Mouse (Mus musculus): ENCODE results near the gene Manba.

Gene Manba

GRCm38 (mm10) chr3:135586060-135586459 lies 100.6 kb downstream of the Manba start:
- no peak for DNase-seq

DNA sequence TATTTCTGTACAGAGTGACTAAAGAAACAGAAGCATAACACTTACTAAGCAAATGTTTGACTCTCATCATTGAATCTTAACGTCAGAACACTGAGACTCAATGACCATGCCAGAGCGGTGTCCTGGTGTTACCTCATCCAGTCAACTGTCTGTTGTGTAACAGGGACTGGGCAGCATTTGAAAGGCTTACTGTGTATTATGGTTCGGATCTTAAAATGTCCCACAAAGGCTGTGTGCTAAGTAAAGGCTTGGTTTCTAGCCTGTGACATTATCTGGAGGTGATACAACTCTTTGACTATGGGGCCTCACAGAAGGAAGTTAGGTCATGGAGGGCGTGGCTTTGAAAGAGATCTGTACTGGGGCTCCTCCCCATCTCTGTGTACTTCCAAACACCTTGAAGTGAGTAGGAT lies 101.1 kb downstream of the Manba start:
- no peak for DNase-seq

GRCm38 (mm10) chr3:135590471-135590870 lies 105.1 kb downstream of the Manba start:
- no peak for DNase-seq

DNA sequence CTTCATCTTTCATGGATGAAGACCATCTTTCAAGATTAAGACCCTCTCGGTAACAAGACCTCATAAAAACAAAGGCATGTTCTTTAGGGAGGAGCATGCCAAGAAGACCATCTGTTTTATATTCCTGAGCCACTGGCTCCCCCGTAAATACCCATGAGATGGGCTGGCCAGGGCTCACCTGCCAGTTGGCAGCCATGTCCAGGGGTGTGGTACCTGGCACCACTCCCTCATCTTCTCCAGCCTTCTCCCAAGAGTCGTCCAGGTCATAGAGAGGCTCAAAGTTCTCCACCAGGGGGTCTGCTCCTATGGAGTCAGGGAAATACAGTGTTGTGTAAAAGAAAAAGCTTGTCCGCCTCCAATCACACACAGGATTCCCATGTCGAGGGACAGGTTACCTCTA lies 106.0 kb downstream of the Manba start:
- no peak for DNase-seq

GRCm38 (mm10) chr3:135592011-135592410 lies 106.6 kb downstream of the Manba start:
- DNase-seq = no peak

- DNase-seq = peak; percentile 51 to 53
Measured at GRCm38 (mm10) chr3:135594238-135594917, 109.0 kb downstream of the Manba start.

- DNase-seq = no peak
Measured at GRCm38 (mm10) chr3:135597014-135597413, 111.6 kb downstream of the Manba start.

DNA sequence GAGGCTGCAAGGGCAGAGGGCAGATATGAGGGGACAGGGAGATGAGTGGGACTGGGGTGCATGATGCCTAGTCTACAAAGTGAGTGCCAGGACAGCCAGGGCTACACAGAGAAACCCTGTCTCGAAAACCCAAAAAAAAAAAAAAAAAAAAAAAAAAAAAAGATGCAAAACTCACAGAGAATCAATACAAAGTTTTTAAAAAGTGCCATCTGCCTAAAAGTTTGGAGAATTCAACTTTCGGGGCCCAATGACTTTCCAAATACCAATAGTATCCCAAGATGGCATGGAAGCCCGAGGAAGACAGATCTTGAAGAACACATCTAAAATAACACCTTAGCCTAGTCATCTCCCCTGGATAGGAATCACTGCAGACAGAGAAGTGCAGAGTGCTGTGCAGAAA lies 112.9 kb downstream of the Manba start:
- DNase-seq = no peak

DNA sequence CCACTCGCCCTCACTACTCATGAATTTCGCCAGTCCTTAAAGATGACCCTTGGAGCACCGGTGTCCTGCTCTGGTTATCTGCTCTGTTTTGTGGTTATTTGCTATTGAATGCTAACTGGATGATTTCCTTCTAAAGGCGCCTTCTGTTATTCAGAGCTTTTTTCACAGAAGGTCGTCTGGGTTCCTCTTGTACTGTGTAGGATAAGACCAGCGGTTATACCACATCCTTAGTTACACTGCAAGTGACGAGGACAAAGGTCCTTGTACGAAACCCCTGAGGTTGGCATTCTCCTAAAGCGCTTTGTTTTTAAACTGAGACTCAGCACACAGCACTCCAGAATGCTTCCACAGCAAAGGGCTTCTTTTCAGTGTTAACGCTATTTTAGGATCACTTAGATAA lies 117.3 kb downstream of the Manba start:
- no peak for DNase-seq

DNA sequence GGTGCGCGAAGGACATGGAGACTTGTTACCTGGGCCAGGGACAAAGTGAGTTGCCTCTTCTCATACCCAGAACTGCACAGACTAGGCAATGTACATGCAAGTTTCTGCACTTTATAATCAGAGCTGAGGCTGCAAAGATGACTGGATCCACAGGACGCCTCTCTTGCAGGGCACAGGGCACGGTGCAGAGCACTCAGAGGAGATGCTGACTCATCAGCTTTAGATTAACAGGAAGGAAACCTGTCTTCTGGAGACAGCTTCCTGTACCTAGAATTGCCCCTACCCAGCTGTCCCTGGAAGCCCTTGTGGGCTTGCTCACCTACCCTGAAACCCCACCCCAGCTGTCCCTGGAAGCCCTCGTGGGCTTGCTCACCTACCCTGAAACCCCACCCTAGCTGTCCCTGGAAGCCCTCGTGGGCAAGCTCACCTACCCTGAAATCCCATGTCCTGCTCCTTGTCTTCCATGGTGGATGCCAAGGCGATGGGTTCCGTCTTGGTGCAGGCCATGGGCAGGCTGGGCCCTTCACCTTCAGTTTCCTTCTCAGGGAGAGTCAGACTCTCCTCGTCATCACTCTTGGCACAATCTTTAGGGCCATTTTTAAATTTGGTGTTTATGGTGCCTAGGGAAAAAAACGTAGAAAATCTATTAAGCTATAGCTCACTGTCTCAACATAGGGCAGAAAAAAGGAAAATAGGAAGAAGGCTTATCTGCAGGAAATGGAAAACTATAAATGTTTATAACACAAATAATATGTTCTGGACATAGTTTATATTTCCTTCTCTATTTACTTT lies 119.4 kb downstream of the Manba start:
- no peak for DNase-seq

DNA sequence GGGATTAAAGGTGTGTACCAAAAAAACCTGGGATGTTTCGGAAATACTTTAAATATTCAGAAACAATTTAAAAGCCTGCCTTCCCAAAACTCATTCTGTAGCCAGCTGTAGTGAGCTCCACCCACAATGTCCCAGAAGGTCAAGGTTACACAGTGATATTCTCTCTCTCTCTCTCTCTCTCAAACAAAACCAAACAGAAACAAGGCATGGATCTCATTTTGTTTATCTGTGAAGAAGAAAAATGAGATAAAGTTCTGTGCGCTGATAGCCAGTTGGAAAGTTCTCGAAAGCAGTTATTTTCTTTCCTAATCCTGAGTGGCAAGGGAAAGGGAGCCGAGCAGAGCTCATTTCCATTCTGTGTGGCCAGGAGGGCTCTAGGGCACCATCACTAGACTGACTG lies 120.1 kb downstream of the Manba start:
- no peak for DNase-seq

DNA sequence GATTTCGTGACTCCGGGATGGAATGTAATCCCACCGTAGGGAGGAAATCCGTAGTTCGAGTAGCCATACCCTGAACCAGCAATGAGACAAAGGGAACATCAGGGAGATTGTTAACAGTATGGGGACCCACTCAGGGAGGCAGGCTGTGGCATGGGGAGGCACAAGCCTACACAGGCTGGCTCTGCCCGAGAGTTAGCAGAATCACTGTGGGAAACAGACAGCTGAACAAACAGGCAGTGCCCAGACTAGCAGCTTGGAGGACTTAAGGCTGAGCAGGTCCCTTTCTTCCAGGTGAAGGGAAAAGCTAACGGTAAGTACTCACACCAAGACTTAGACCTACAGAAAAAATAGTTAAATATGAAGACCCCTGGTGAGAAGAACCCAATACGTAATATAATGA lies 121.2 kb downstream of the Manba start:
- no peak for DNase-seq

- DNase-seq = peak in 1 of 2 experiments; percentile 28
Measured at GRCm38 (mm10) chr3:135607021-135607420, 121.6 kb downstream of the Manba start.

GRCm38 (mm10) chr3:135607660-135608473 lies 122.5 kb downstream of the Manba start:
- peak; percentile 78 for DNase-seq

DNA sequence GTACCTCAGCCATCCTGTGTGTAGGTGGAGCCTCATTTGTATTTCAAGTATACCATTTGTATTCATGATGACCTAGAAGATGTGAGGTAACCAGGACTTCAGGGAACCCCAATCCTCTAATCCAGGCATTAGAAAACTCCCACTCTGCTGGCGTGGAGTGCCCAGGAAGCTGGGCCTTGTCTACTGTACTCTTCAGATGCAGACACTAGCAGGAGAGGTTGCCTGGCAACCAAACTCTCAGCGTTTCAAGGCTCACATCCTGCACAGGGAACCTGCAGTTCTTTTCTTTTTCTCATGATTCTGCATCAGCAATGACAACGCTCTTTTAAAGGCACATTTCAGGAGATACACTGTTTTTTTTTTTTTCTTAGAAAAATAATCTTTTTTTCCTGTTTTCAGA lies 124.8 kb downstream of the Manba start:
- DNase-seq = no peak

DNA sequence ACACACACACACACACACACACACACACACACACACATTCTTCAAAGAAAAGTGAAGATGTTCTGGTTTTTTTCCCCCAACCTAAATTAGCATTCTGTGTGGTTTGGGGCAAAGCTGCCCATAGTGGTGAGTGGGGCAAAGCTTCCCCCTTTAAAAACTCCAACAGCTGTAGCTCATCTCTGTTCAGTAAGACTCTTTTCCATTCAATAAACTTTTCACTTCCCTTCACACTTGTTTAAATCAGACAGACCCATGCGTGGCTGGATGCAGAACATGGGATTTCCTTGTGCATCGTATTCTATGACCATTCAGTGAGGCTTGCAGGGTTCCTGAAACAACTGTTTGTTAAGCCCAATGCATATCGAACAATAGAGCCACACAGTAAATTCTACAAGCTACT lies 129.0 kb downstream of the Manba start:
- DNase-seq = no peak

DNA sequence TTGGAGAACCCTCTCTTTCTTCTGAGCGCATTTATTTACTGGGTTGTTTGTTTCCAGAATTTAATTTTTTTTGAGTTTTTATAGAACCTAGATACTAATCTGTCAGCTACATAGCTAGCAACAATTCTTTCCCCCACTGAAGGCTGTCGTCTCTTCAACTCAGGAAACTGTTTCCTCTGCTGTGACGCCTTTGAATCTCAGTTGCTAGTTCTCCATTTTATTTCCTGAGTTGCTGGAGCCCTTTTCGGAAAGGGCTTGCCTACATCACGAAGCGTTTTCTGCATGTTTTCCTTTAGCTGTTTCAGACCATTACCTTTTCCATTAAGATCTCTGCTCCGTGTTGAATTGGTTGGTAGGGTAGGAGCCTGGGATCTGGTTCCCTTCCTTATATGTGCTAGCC lies 131.3 kb downstream of the Manba start:
- peak; percentile 33 to 40 for DNase-seq

Measured in B cell, adult 2 months (primary cell).